Mouse (Mus musculus) limb, embryonic 11.5 days (tissue): ENCODE data around the gene Fancg. TPM values are rescaled to one million over a fixed set of nuclear protein-coding genes. Genes with fewer than 3 reads are reported as not detected.
"Not testable (repeated sequence)": the region's sequence is repeated elsewhere in the genome, so short reads cannot be mapped to it uniquely, and the experiment has no call there.

ENCODE experiments used
- ATAC-seq: fragments of 200-750 bp; cut with Nextera tagmentation; 2 replicates; pipeline ENCODE4 v1.8.0; 2017; ENCODE audit warnings: low read depth; ENCODE audit not compliant: insufficient number of reproducible peaks, low FRiP score, low TSS enrichment
- DNase-seq: peaks from one replicate; pipeline ENCODE4 v3.0.0-alpha.2; 2015; ENCODE audit warnings: low spot score
- H3K27ac ChIP-seq: fragments of 300-500 bp; sonication (generic); replicated peaks from 2 replicates; pipeline ENCODE4 v1.5.1; 2014; ENCODE audit warnings: low read depth, mild to moderate bottlenecking, low read length
- H3K27me3 ChIP-seq: fragments of 300-500 bp; sonication (generic); 2 replicates; pipeline ENCODE4 v1.6.1; 2014; ENCODE audit warnings: mild to moderate bottlenecking, low read length, mixed read lengths; ENCODE audit not compliant: control insufficient read depth, insufficient read depth
- H3K36me3 ChIP-seq: fragments of 300-500 bp; sonication (generic); 2 replicates; pipeline ENCODE4 v1.6.1; 2014; ENCODE audit warnings: mild to moderate bottlenecking, low read length, moderate library complexity, mixed read lengths; ENCODE audit not compliant: control insufficient read depth, insufficient read depth
- H3K4me1 ChIP-seq: fragments of 300-500 bp; sonication (generic); 2 replicates; pipeline ENCODE4 v1.6.1; 2014; ENCODE audit warnings: low read length, mixed read lengths; ENCODE audit not compliant: control insufficient read depth, insufficient read depth
- H3K4me2 ChIP-seq: fragments of 300-500 bp; sonication (generic); 2 replicates; pipeline ENCODE4 v1.6.1; 2014; ENCODE audit warnings: low read depth, mild to moderate bottlenecking, moderate library complexity; ENCODE audit not compliant: severe bottlenecking
- H3K4me3 ChIP-seq: fragments of 300-500 bp; sonication (generic); 2 replicates; pipeline ENCODE4 v1.5.1; 2014; ENCODE audit warnings: low read depth, low read length
- H3K9ac ChIP-seq: fragments of 300-500 bp; sonication (generic); 2 replicates; pipeline ENCODE4 v1.6.1; 2014; ENCODE audit warnings: mild to moderate bottlenecking, low read length
- H3K9me3 ChIP-seq: fragments of 300-500 bp; sonication (generic); 2 replicates; pipeline ENCODE4 v1.6.1; 2016; ENCODE audit warnings: low read length; ENCODE audit not compliant: control insufficient read depth
- WGBS: fragments of 180-500 bp; shearing (Covaris S2); extraction: QIAGEN DNeasy Blood & Tissue Kit; methylation state at CpG from one replicate; pipeline ENCODE4 v1.1.7; 2014; 5-methylcytosine and 5-hydroxymethylcytosine counted together
- polyA plus RNA-seq: library from polyadenylated mRNA; unstranded; fragments of >200 nt; fragmentation: Nextera tagmentation; extraction: Ambion mirVana; gene quantifications from 2 replicates; pipeline ENCODE4 v1.2.1, GENCODE M21; 2014

Fancg gene
- polyA plus RNA-seq, 1 experiment from 2014 or later, result 19.1 TPM

DNA sequence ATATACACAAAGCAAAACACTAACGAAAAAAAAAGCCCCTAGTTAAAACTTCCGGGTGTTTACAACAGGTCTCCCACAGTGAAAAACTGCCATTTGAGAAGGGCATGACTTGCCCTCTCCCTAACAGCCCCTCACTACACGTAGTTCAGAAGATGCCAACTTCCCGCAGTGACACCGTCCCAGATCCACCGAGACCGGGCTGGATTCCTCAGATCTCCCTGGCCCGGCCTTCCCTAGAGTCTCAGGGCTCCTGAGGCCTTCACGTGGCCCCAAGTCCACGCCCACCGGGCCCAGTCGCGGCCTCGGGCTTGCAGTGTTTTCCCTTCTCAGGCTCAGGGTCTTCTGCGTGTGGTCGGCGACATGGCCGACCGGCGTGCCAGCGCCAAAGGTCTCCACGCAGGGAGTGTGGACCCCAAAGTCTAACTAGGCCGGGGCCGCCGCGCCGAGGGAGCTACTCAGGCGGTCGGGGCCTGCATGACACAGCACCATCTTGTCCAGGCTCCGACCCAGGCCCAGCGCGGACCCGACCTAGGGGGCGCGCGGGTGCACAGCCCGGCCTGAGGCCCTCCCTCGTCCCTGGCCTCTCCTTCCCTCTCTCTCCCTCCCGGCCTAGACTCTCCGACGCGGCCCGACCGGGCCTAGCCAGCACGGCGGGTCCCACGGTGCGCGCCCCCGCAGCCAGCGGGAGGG, 10.7 kb downstream of the Fancg start:
- H3K27me3 ChIP-seq, result no peaks in the 10 kb centered on the region
- DNase-seq, result peak; percentile 85
- ATAC-seq, result peak; percentile 77
- peak overlapping the region; percentile 82 for H3K4me2 ChIP-seq
- H3K4me3 ChIP-seq, result peak overlapping the region; percentile 97
- WGBS, result under 1% methylated on average over 50 of the region's 51 CpGs
- H3K4me1 ChIP-seq, result peaks cover 2% of the 10 kb centered on the region; the same call in 1 of the 2 replicates
- H3K9me3 ChIP-seq, result no peaks in the 10 kb centered on the region
- peak overlapping the region; percentile 95 for H3K9ac ChIP-seq
- peak overlapping the region; percentile 98 for H3K27ac ChIP-seq
- peaks cover 3% of the 10 kb centered on the region; the same call in 1 of the 2 replicates for H3K36me3 ChIP-seq

DNA sequence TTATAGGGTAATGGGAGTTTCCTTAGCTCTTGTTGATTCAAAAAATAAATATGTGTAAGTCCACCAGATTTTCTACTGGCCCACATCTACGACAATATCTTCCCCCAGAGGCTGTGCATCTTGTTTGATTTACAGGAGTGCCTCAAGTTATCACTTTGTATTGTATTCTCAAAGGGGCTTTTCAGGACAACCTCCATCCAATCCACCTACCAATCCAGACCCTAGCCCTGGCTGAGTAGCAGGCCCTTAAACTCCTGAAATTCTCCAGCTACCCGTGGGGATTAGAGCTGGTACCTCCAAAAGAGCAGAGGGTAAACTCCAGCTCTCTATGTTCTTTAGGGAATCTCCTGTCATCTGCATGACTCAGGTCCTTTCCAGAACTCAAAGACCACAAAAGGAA, 12.3 kb downstream of the Fancg start:
- H3K27ac ChIP-seq, result no peak overlapping the region
- H3K9me3 ChIP-seq, result no peaks in the 10 kb centered on the region
- peak overlapping the region; percentile 82; the same call in 1 of the 2 replicates for H3K4me2 ChIP-seq
- no peaks in the 10 kb centered on the region for H3K27me3 ChIP-seq
- no peak for DNase-seq
- H3K36me3 ChIP-seq, result peaks cover 6% of the 10 kb centered on the region
- H3K4me3 ChIP-seq, result no peak overlapping the region; the same call in 1 of the 2 replicates
- H3K4me1 ChIP-seq, result peaks cover 2% of the 10 kb centered on the region; the same call in 1 of the 2 replicates
- WGBS, result 89% methylated on average over 2 of the region's 2 CpGs
- no peak overlapping the region for H3K9ac ChIP-seq
- ATAC-seq, result no peak

DNA sequence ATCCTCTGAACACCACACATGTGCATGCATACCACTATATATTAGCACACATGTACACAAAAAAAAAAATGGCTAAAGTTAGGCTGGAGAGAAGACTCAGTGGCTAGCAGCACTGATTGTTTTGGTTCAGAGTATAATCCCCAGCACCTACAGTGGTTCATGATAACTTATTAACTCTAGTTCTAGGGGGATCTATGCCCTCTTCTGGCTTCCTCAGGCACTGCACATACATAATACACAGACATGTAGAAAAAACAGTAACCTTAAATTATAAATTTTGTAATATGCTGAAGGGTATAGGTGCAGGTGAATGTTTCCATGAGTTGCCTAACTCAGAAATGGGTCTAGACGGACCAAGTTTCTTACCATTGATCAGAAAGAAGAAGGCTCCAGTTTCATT, 22.0 kb downstream of the Fancg start:
- H3K9me3 ChIP-seq, result no peaks in the 10 kb centered on the region
- DNase-seq, result no peak
- no peak overlapping the region for H3K4me2 ChIP-seq
- H3K9ac ChIP-seq, result no peak overlapping the region
- no peak overlapping the region for H3K4me3 ChIP-seq
- peaks cover 36% of the 10 kb centered on the region for H3K36me3 ChIP-seq
- WGBS, result 82% methylated on average over 1 of the region's 1 CpGs
- ATAC-seq, result no peak
- H3K27ac ChIP-seq, result no peak overlapping the region
- H3K4me1 ChIP-seq, result no peaks in the 10 kb centered on the region
- H3K27me3 ChIP-seq, result no peaks in the 10 kb centered on the region

- not testable (repeated sequence) for ATAC-seq, H3K27ac ChIP-seq, H3K4me3 ChIP-seq, H3K4me2 ChIP-seq, H3K27me3 ChIP-seq, H3K4me1 ChIP-seq, DNase-seq, H3K9ac ChIP-seq, H3K9me3 ChIP-seq
- 85% methylated on average over 7 of the region's 8 CpGs for WGBS
- peaks cover 12% of the 10 kb centered on the region for H3K36me3 ChIP-seq
Observed at GRCm38 (mm10) chr4:42980467-42980866, 29.8 kb downstream of the Fancg start.

DNA sequence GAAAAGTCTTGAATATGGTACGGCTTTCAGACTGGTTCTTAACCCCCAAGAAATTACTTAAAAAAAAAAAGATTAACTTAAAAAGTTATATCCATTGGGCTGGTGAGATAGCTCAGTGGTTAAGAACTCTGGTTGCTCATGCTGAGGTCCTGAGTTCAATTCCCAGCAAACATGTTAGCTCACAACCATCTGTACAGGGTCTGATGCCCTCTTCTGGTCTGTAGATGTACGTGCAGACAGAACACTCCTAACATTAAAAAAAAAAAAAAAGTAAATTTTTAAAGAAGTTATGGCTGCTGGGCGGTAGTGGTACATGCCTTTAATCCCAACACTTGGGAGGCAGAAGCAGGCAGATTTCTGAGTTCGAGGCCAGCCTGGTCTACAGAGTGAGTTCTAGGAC, 32.2 kb downstream of the Fancg start:
- Histone ChIP-seq H3K4me1 (no peaks in the 10 kb centered on the region), H3K4me3 (no peak overlapping the region), H3K27ac (no peak overlapping the region), H3K27me3 (no peaks in the 10 kb centered on the region), H3K9ac (no peak overlapping the region), H3K36me3 (peaks cover 6% of the 10 kb centered on the region), H3K4me2 (no peak overlapping the region), H3K9me3 (no peaks in the 10 kb centered on the region)
- 91% methylated on average over 4 of the region's 4 CpGs for WGBS
- DNase-seq, result no peak
- no peak for ATAC-seq

GRCm38 (mm10) chr4:42973868-42974267, 36.4 kb downstream of the Fancg start:
- ATAC-seq (no peak), DNase-seq (no peak)
- Histone ChIP-seq H3K9me3 (no peaks in the 10 kb centered on the region), H3K27ac (no peak overlapping the region), H3K4me3 (no peak overlapping the region), H3K4me1 (no peaks in the 10 kb centered on the region), H3K36me3 (peaks cover 2% of the 10 kb centered on the region; the same call in 1 of the 2 replicates), H3K27me3 (no peaks in the 10 kb centered on the region), H3K4me2 (no peak overlapping the region), H3K9ac (no peak overlapping the region)
- 86% methylated on average over 5 of the region's 5 CpGs for WGBS

DNA sequence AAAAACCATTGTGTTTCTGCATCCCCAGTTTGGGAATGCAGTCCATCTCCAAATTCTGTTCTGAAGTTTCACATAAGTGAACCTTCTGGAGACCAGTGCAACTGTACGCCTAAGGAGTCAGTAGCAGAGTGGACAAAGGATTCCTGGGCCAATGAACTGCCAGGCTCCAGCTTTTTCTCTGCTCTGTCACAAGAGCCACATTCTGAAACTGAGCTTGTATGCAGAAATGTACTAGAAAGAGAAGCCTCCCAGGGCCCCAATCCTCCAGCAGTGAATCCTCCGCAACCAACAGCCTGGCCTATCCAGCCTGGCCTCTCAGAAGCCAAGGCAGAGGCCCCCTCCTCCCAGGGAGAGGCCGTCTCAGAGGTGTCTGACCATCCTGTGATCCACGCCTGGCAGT, 37.4 kb downstream of the Fancg start:
- Histone ChIP-seq H3K27ac (no peak overlapping the region), H3K4me3 (no peak overlapping the region), H3K27me3 (no peaks in the 10 kb centered on the region), H3K9me3 (no peaks in the 10 kb centered on the region), H3K4me2 (no peak overlapping the region), H3K4me1 (no peaks in the 10 kb centered on the region), H3K36me3 (no peaks in the 10 kb centered on the region), H3K9ac (no peak overlapping the region)
- no peak for ATAC-seq
- WGBS, result 62% methylated on average over 4 of the region's 4 CpGs
- DNase-seq, result no peak

DNA sequence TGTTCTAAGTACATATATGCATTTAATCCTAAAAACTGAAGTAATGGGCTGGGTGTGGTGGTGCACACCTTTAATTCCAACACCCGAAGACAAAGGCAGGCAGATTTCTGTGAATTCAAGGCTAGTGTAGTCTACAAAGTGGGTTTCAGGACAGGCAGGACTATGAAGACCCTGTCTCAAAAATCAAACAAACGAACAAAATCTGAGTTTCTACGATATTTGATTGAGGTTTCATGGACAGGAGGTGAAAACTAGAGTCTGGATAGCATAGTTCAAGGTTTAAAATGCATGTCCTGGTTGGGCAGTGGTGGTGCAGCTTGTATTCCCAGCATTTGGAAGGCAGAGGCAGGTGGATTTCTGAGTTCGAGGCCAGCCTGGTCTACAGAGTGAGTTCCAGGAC, 41.0 kb downstream of the Fancg start, which contains the start of gene 1700022I11Rik:
TSS of gene 1700022I11Rik (plus strand) at position 301 of the 400 bp plus-strand sequence.
- ATAC-seq, result no peak
- Histone ChIP-seq H3K4me3 (no peak within 1 kb of the TSS), H3K36me3 (no peaks in the 10 kb centered on the region), H3K9ac (no peak within 1 kb of the TSS), H3K4me2 (no peak within 1 kb of the TSS), H3K9me3 (no peaks in the 10 kb centered on the region), H3K27ac (no peak within 1 kb of the TSS), H3K4me1 (no peaks in the 10 kb centered on the region), H3K27me3 (no peaks in the 10 kb centered on the region)
- 94% methylated on average over 4 of the region's 4 CpGs for WGBS
- DNase-seq, result no peak
